Mouse (Mus musculus) ES-E14 (cell line): ENCODE results near the gene Rps17. TPM values are rescaled to one million over a fixed set of nuclear protein-coding genes. Genes with fewer than 3 reads are reported as not detected.

Experiments used
- DNase-seq: peaks from one replicate; pipeline ENCODE4 v3.0.0-alpha.2; 2013; ENCODE audit warnings: low read depth, low spot score
- H3K27ac ChIP-seq: 2 replicates; pipeline ENCODE4 v1.5.1; 2012; ENCODE audit warnings: low read depth, mild to moderate bottlenecking, low read length, moderate library complexity, mixed read lengths; ENCODE audit not compliant: poor library complexity, insufficient read depth, severe bottlenecking
- H3K36me3 ChIP-seq: 2 replicates; pipeline ENCODE4 v1.6.1; 2012; ENCODE audit warnings: mild to moderate bottlenecking, low read length, moderate library complexity, mixed read lengths; ENCODE audit not compliant: control insufficient read depth, poor library complexity, insufficient read depth, severe bottlenecking
- H3K4me1 ChIP-seq, 2 experiments: fragments of 150-350 bp in 1 of 2; sonication (generic) in 1 of 2; 2 replicates each; pipeline ENCODE4 v1.6.1; 2012; ENCODE audit warnings: low read length in 2 of 2, mild to moderate bottlenecking in 1 of 2, mixed read lengths in 1 of 2; ENCODE audit not compliant: control insufficient read depth in 2 of 2, insufficient read depth in 2 of 2, poor library complexity in 1 of 2
- H3K4me3 ChIP-seq, 2 experiments: fragments of 150-350 bp in 1 of 2; sonication (generic) in 1 of 2; 2 replicates each; pipeline ENCODE4 v1.5.1; 2012; ENCODE audit warnings: low read length in 2 of 2, low read depth in 1 of 2, mild to moderate bottlenecking in 1 of 2, mixed read lengths in 1 of 2; ENCODE audit not compliant: insufficient read depth in 1 of 2, poor library complexity in 1 of 2, severe bottlenecking in 1 of 2
- H3K9ac ChIP-seq: 2 replicates; pipeline ENCODE4 v1.6.1; 2012; ENCODE audit warnings: low read depth, mild to moderate bottlenecking, low read length, mixed read lengths; ENCODE audit not compliant: poor library complexity, insufficient read depth, severe bottlenecking
- H3K9me3 ChIP-seq: fragments of 150-350 bp; sonication (generic); 2 replicates; pipeline ENCODE4 v1.6.1; 2012; ENCODE audit warnings: low read depth, mild to moderate bottlenecking, low read length; ENCODE audit not compliant: control insufficient read depth, insufficient read depth
- CHD2 ChIP-seq: IDR thresholded peaks from 2 replicates; pipeline ENCODE4 v1.6.1; 2014; ENCODE audit warnings: mild to moderate bottlenecking, low read depth, low read length, inconsistent platforms
- HCFC1 ChIP-seq: IDR thresholded peaks from 2 replicates; pipeline ENCODE4 v1.6.1; 2012; ENCODE audit warnings: low read length, inconsistent platforms, borderline replicate concordance; ENCODE audit not compliant: insufficient read depth
- MAFK ChIP-seq: IDR thresholded peaks from 2 replicates; pipeline ENCODE4 v1.6.1; 2014; ENCODE audit warnings: mild to moderate bottlenecking, low read depth, low read length, inconsistent platforms; ENCODE audit not compliant: insufficient read depth
- ZC3H11A ChIP-seq: IDR thresholded peaks from 2 replicates; pipeline ENCODE4 v1.6.1; 2012; ENCODE audit warnings: low read depth, mild to moderate bottlenecking, inconsistent platforms, low read length, borderline replicate concordance
- ZNF384 ChIP-seq: IDR thresholded peaks from 2 replicates; pipeline ENCODE4 v1.6.1; 2012; ENCODE audit warnings: low read depth, low read length, inconsistent platforms
- in situ Hi-C, 2 experiments: fragments of 600-800 bp; cut with MboI; formaldehyde crosslinking; loops; one replicate each; pipeline ENCODE4 v1.15.1; 2025; ENCODE audit warnings: low sequenced_read_pairs in 2 of 2, inconsistent platforms in 1 of 2; ENCODE audit not compliant: unreplicated experiment in 2 of 2
- total RNA-seq: library from RNA; depleted of rRNA; stranded (reverse); fragments of 300-350 nt; gene quantifications from 2 replicates; pipeline ENCODE4 v1.2.3, GENCODE M21; 2012

Rps17 gene
- total RNA-seq, 1 experiment: 3,434 TPM

GRCm38 (mm10) chr7:81330767-81331166, 14.3 kb downstream of the Rps17 start:
- no peak overlapping the region; the same call in 1 of the 2 replicates for H3K27ac ChIP-seq
- H3K4me1 ChIP-seq: peaks cover 10 to 18% of the 10 kb centered on the region in 2 experiments
- H3K36me3 ChIP-seq: peaks cover 8% of the 10 kb centered on the region
- no peak overlapping the region for H3K9ac ChIP-seq
- in situ Hi-C loops: loop anchor here in 1 of 2 experiments (25.0 kb wide), 1 partner anchor 168 kb away; no protein-coding TSS in a partner anchor
- no peak overlapping the region for H3K4me3 ChIP-seq
- TF ChIP-seq ZC3H11A (no peak), HCFC1 (no peak), MAFK (no peak), ZNF384 (no peak), CHD2 (no peak)
- DNase-seq: no peak
- H3K9me3 ChIP-seq: no peaks in the 10 kb centered on the region

- H3K36me3 ChIP-seq: peaks cover 6% of the 10 kb centered on the region
- no peak for TF ChIP-seq MAFK
- no peak for TF ChIP-seq CHD2
- no peak for TF ChIP-seq HCFC1
- no peak for TF ChIP-seq ZNF384
- no peak for TF ChIP-seq ZC3H11A
- H3K4me1 ChIP-seq: peaks cover 10 to 14% of the 10 kb centered on the region in 2 experiments
- no peak overlapping the region; the same call in 1 of the 2 replicates for H3K27ac ChIP-seq
- in situ Hi-C loops: loop anchor here in 1 of 2 experiments (25.0 kb wide), 1 partner anchor 165 kb away; no protein-coding TSS in a partner anchor
- no peaks in the 10 kb centered on the region for H3K9me3 ChIP-seq
- no peak for DNase-seq
- H3K9ac ChIP-seq: no peak overlapping the region
- no peak overlapping the region for H3K4me3 ChIP-seq
Measured at GRCm38 (mm10) chr7:81327661-81328060, 17.4 kb downstream of the Rps17 start.

GRCm38 (mm10) chr7:81326859-81327258, 18.2 kb downstream of the Rps17 start:
- Histone ChIP-seq H3K4me3 (no peak overlapping the region), H3K4me1 (peaks cover 8 to 11% of the 10 kb centered on the region in 2 experiments), H3K36me3 (peaks cover 2% of the 10 kb centered on the region; the same call in 1 of the 2 replicates), H3K9ac (no peak overlapping the region), H3K9me3 (no peaks in the 10 kb centered on the region), H3K27ac (no peak overlapping the region)
- in situ Hi-C loops: loop anchor here in 1 of 2 experiments (25.0 kb wide), 1 partner anchor 165 kb away; no protein-coding TSS in a partner anchor
- DNase-seq: no peak
- TF ChIP-seq ZC3H11A: no peak
- no peak for TF ChIP-seq ZNF384
- TF ChIP-seq HCFC1: no peak
- no peak for TF ChIP-seq MAFK
- TF ChIP-seq CHD2: no peak

- Histone ChIP-seq H3K9ac (no peak overlapping the region), H3K4me3 (no peak overlapping the region), H3K36me3 (peaks cover 2% of the 10 kb centered on the region; the same call in 1 of the 2 replicates), H3K4me1 (peaks cover 8 to 10% of the 10 kb centered on the region in 2 experiments; a peak in 3 of 4 replicates), H3K27ac (no peak overlapping the region), H3K9me3 (no peaks in the 10 kb centered on the region)
- TF ChIP-seq HCFC1: no peak
- TF ChIP-seq MAFK: no peak
- TF ChIP-seq CHD2: no peak
- TF ChIP-seq ZC3H11A: no peak
- no peak for TF ChIP-seq ZNF384
- in situ Hi-C loops: loop anchor here in 1 of 2 experiments (25.0 kb wide), 1 partner anchor 164 kb away; no protein-coding TSS in a partner anchor
- DNase-seq: no peak
Measured at GRCm38 (mm10) chr7:81326043-81326442, 19.0 kb downstream of the Rps17 start.

GRCm38 (mm10) chr7:81321776-81322175, 23.3 kb downstream of the Rps17 start:
- H3K9ac ChIP-seq: no peak overlapping the region
- peaks cover 2% of the 10 kb centered on the region; the same call in 1 of the 2 replicates for H3K36me3 ChIP-seq
- no peak overlapping the region for H3K4me3 ChIP-seq
- in situ Hi-C loops: no loop called here
- TF ChIP-seq HCFC1 (no peak), MAFK (no peak)
- no peaks in the 10 kb centered on the region for H3K9me3 ChIP-seq
- DNase-seq: no peak
- H3K4me1 ChIP-seq: peaks cover 3 to 9% of the 10 kb centered on the region in 2 experiments; a peak in 1 of 4 replicates
- H3K27ac ChIP-seq: no peak overlapping the region
